Mouse (Mus musculus) left cerebral cortex, postnatal 4 days (tissue): ENCODE results near the gene Irf2bp2. TPM values are rescaled to one million over a fixed set of nuclear protein-coding genes. Genes with fewer than 3 reads are reported as not detected.

Source experiments
- DNase-seq: peaks from one replicate; pipeline ENCODE4 v3.0.0-alpha.2; 2022
- intact Hi-C: fragments of 180-260 bp; cut with DNase I; formaldehyde crosslinking; loops from one replicate; pipeline ENCODE4 v1.15.1; 2025
- total RNA-seq, 2 experiments: library from RNA; stranded (reverse); gene quantifications; 2 replicates each; pipeline ENCODE4 v1.2.3; 2021

Gene Irf2bp2
- total RNA-seq, 2 experiments from 2014 or later, result 52.6 to 53.0 TPM

GRCm38 (mm10) chr8:126542757-126543156, 51.0 kb downstream of the Irf2bp2 start:
- intact Hi-C loops, result no loop called here
- DNase-seq, result no peak

- no peak for DNase-seq
- intact Hi-C loops, result no loop called here
Measured at GRCm38 (mm10) chr8:126542090-126542689, 51.6 kb downstream of the Irf2bp2 start.

GRCm38 (mm10) chr8:126540298-126540697, 53.5 kb downstream of the Irf2bp2 start:
- intact Hi-C loops, result no loop called here
- DNase-seq, result no peak

- DNase-seq, result no peak
- intact Hi-C loops, result loop anchor here (5.0 kb wide), 1 partner anchor 53 kb away; the partner anchor contains the start of gene Irf2bp2
Measured at GRCm38 (mm10) chr8:126539355-126540093, 54.3 kb downstream of the Irf2bp2 start.

GRCm38 (mm10) chr8:126538648-126539354, 55.0 kb downstream of the Irf2bp2 start:
- intact Hi-C loops, result loop anchor here (5.0 kb wide), 1 partner anchor 54 kb away; the partner anchor contains the start of gene Irf2bp2
- peak; percentile 23 for DNase-seq

Other genes starting within 250 kb of the Irf2bp2 start
- 10 to 100 TPM; 21.0 to 23.0 TPM for gene Coa6, start 171.5 kb downstream of the Irf2bp2 start, total RNA-seq
- 1 to 10 TPM; 4.8 to 4.9 TPM for gene Tarbp1, start 118.9 kb downstream of the Irf2bp2 start, total RNA-seq